Mouse (Mus musculus) liver, embryonic 11.5 days (tissue): ENCODE data around the gene Arxes2. TPM values are rescaled to one million over a fixed set of nuclear protein-coding genes. Genes with fewer than 3 reads are reported as not detected.
"Not testable (repeated sequence)": the region's sequence is repeated elsewhere in the genome, so short reads cannot be mapped to it uniquely, and the experiment has no call there.

Experiments
- ATAC-seq: fragments of 200-750 bp; cut with Nextera tagmentation; replicated peaks from 2 replicates; pipeline ENCODE4 v1.8.0; 2017; ENCODE audit warnings: moderate number of reproducible peaks, mild to moderate bottlenecking, moderate TSS enrichment, moderate library complexity; ENCODE audit not compliant: low FRiP score
- DNase-seq: peaks from one replicate; pipeline ENCODE4 v3.0.0-alpha.2; 2017; ENCODE audit warnings: low spot score
- H3K27ac ChIP-seq: fragments of 300-500 bp; sonication (generic); 2 replicates; pipeline ENCODE4 v1.5.1; 2014; ENCODE audit warnings: mild to moderate bottlenecking, low read depth, low read length, control low read depth
- H3K27me3 ChIP-seq: fragments of 300-500 bp; sonication (generic); replicated peaks from 2 replicates; pipeline ENCODE4 v1.6.1; 2014; ENCODE audit warnings: low read length, mixed read lengths; ENCODE audit not compliant: control insufficient read depth, insufficient read depth
- H3K36me3 ChIP-seq: fragments of 300-500 bp; sonication (generic); 2 replicates; pipeline ENCODE4 v1.6.1; 2014; ENCODE audit warnings: mild to moderate bottlenecking, low read length, moderate library complexity, mixed read lengths; ENCODE audit not compliant: control insufficient read depth, insufficient read depth
- H3K4me1 ChIP-seq: fragments of 300-500 bp; sonication (generic); replicated peaks from 2 replicates; pipeline ENCODE4 v1.6.1; 2014; ENCODE audit warnings: low read length, mixed read lengths; ENCODE audit not compliant: control insufficient read depth, insufficient read depth
- H3K4me2 ChIP-seq: fragments of 300-500 bp; sonication (generic); 2 replicates; pipeline ENCODE4 v1.6.1; 2014; ENCODE audit warnings: mild to moderate bottlenecking, control low read depth, moderate library complexity
- H3K4me3 ChIP-seq: fragments of 300-500 bp; sonication (generic); 2 replicates; pipeline ENCODE4 v1.5.1; 2014; ENCODE audit warnings: low read depth, low read length, control low read depth
- H3K9ac ChIP-seq: fragments of 300-500 bp; sonication (generic); 2 replicates; pipeline ENCODE4 v1.6.1; 2014; ENCODE audit warnings: low read depth, low read length, control low read depth
- H3K9me3 ChIP-seq: fragments of 300-500 bp; sonication (generic); 2 replicates; pipeline ENCODE4 v1.6.1; 2016; ENCODE audit warnings: low read length, inconsistent platforms, mixed read lengths; ENCODE audit not compliant: control insufficient read depth
- WGBS: fragments of 180-500 bp; shearing (Covaris S2); extraction: QIAGEN DNeasy Blood & Tissue Kit; methylation state at CpG from one replicate; pipeline ENCODE4 v1.1.7; 2014; 5-methylcytosine and 5-hydroxymethylcytosine counted together
- polyA plus RNA-seq: library from polyadenylated mRNA; unstranded; fragments of >200 nt; fragmentation: Nextera tagmentation; extraction: Ambion mirVana; gene quantifications from 2 replicates; pipeline ENCODE4 v1.2.1, GENCODE M21; 2014

Gene Arxes2
- polyA plus RNA-seq = 51.6 and 58.6 TPM in 2 replicates

DNA sequence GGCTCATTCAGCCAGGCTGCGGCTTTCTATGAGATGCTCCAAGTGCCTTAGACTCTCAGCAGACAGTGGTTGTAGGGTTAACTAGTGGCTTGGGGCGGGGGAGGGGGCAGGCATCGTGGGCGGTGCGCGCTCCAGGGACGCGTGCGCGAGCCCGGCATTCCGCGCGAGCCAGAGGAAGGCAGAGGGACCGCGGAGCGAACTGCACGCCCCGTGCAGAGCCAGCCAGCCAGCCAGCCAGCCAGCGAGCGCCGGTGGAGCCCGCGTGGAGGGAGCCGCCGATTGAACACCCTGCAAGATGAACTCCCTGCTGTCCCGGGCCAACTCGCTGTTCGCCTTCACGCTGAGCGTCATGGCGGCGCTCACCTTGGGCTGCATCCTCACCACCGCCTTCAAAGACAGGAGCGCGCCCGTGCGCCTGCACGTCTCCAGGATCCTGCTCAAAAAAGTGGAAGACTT is at the start of gene Arxes2:
Arxes2 (plus strand) TSS at position 161 of the 456 bp plus-strand sequence.
- peak; percentile 87 for ATAC-seq
- H3K27me3 ChIP-seq, H3K36me3 ChIP-seq, H3K4me1 ChIP-seq, H3K27ac ChIP-seq, H3K9ac ChIP-seq, DNase-seq, H3K9me3 ChIP-seq: not testable (repeated sequence)
- Histone ChIP-seq H3K4me2 (peak within 1 kb of the TSS; percentile 54), H3K4me3 (peak within 1 kb of the TSS; percentile 28)
- WGBS = 6% methylated on average over 11 of the region's 39 CpGs

DNA sequence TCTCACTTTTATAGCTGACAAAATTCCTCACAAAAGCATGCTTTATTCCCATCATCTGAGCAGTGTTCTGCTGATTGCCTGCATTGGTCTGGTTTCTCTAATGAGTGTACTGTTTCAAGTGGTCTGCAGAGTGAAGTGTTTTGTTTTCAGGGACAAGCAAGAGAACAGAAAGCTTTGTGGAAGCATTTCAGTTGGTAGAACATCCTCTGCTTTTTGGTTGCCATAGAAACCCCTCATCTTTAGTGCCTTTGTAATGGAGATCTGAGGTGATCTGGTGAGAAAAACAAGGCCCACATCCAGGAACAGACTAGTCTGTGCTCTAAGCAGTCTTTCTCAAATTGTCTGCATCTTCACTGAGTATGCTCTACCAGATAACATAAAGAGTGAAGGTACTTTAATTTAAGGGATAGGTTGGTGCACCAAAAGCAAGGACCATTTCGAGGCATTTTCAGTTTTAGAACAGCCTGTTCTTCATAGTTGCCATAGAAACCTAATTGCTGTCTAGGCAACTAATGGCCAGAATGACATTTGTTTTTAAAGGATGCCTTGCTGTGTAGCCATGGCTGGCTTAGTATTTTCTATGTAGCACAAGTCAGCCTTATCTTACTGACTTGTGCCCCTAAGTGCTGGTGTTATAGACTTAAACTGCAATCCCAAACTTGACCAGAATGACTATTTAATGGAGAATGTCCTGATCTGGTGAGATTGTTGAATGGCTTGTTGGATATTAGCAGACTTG is 44.8 kb upstream of the Arxes2 start:
- ATAC-seq (no peak), DNase-seq (no peak)
- Histone ChIP-seq H3K27ac (no peak overlapping the region), H3K9ac (no peak overlapping the region), H3K36me3 (no peaks in the 10 kb centered on the region), H3K27me3 (no peaks in the 10 kb centered on the region), H3K4me2 (no peak overlapping the region), H3K9me3 (no peaks in the 10 kb centered on the region), H3K4me1 (no peaks in the 10 kb centered on the region), H3K4me3 (no peak overlapping the region)
- 71% methylated on average over 1 of the region's 1 CpGs for WGBS

DNA sequence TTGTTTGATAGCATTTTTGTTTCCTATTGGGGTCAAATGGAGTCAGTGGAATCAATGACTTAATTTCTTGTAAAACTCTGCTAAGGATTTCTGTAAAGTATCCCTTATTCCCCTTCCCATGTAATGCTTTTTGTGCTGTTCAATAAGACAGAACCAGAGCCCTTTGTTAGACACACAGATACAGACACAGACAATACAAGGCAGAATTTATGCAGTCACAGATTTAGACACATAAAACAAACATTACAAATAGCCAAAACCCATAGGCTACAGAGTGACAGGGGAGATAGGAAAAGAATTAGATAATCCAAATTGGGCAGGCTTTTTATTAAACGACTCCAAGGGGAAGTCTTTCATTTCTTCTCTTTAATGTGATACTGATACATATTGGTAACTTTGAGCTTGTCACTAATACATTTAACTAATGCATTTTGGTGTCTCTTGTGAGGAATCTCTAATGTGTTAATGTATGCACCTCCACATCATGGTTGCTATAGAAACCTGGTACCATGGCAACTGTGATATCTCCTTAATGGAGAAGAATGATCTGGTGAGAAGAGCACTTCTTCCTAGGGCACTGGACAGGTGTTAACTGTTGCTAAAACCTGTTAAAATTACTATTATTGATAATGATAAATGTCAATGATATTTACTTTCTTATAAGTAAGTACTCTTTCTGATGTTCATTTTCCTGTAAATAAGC is 36.5 kb upstream of the Arxes2 start:
- Histone ChIP-seq H3K27ac (no peak overlapping the region), H3K9me3 (no peaks in the 10 kb centered on the region), H3K36me3 (no peaks in the 10 kb centered on the region), H3K9ac (no peak overlapping the region), H3K4me2 (no peak overlapping the region), H3K4me3 (no peak overlapping the region), H3K4me1 (no peaks in the 10 kb centered on the region), H3K27me3 (no peaks in the 10 kb centered on the region)
- 72% methylated on average over 1 of the region's 1 CpGs for WGBS
- no peak for ATAC-seq
- DNase-seq = no peak

- 82% methylated on average over 2 of the region's 2 CpGs for WGBS
- no peak overlapping the region for H3K4me2 ChIP-seq
Observed at GRCm38 (mm10) chrX:135957691-135958081, 35.9 kb upstream of the Arxes2 start.

DNA sequence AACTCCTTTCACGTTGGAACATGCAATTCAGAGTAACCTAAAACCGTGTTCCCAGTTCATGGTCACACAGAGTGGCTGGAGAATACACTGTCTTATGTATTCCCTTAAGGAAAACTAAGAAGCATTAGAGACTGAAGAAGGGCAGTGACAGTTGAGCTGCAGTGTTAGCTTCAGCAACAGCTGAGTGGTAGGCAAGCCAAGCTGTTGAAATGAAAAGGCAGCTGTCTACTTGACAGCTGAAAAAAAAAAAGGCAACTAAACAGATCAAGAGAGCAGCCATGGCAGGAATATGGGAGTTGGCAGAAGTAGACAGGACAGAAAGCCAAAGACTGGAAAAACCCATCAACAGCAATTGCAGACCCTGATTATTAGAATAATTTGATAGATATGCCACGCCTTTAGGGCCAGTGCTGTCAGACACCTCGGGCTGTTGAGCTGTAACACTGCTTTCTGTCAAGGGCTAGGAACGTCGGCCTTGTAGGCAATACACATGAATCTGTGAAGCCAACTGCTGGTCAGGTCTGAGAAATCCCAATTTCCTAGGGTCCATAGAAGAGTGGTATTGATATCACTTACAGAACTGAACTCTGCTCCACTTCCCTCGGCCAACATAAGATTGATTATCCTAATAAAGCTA is 34.9 kb upstream of the Arxes2 start:
- no peak overlapping the region for H3K27ac ChIP-seq
- no peaks in the 10 kb centered on the region for H3K27me3 ChIP-seq
- no peak overlapping the region for H3K9ac ChIP-seq
- H3K4me3 ChIP-seq = no peak overlapping the region
- DNase-seq = no peak
- ATAC-seq = no peak
- H3K4me2 ChIP-seq = no peak overlapping the region
- 79% methylated on average over 7 of the region's 7 CpGs for WGBS
- H3K36me3 ChIP-seq = no peaks in the 10 kb centered on the region
- no peaks in the 10 kb centered on the region for H3K9me3 ChIP-seq
- H3K4me1 ChIP-seq = no peaks in the 10 kb centered on the region

More at GRCm38 (mm10) chrX:135957691-135958081, 35.9 kb upstream of the Arxes2 start:
- Histone ChIP-seq H3K27me3 (no peaks in the 10 kb centered on the region), H3K4me1 (no peaks in the 10 kb centered on the region), H3K36me3 (no peaks in the 10 kb centered on the region), H3K4me3 (no peak overlapping the region), H3K27ac (no peak overlapping the region), H3K9ac (no peak overlapping the region), H3K9me3 (no peaks in the 10 kb centered on the region)
- ATAC-seq (no peak), DNase-seq (no peak)

DNA sequence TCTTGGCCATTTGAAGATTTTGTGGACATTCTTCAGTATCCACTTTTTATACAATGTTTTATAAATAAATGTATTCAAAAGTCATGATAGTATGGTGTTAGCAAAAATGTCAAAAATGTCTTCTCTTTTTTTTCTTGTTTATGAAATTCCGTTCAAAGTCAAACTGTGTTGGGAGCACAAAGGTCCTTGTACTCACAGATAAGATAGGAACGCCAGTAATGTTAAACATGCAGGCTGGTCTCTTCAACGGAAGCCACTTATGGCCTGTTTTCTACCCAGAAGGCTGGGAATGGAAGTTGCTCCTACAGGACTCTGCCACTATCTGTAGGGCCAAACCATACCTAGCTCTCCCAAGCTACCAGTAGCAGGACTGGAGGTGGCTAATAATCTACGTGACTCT is 34.1 kb upstream of the Arxes2 start:
- no peaks in the 10 kb centered on the region for H3K27me3 ChIP-seq
- DNase-seq = no peak
- 70% methylated on average over 4 of the region's 4 CpGs for WGBS

DNA sequence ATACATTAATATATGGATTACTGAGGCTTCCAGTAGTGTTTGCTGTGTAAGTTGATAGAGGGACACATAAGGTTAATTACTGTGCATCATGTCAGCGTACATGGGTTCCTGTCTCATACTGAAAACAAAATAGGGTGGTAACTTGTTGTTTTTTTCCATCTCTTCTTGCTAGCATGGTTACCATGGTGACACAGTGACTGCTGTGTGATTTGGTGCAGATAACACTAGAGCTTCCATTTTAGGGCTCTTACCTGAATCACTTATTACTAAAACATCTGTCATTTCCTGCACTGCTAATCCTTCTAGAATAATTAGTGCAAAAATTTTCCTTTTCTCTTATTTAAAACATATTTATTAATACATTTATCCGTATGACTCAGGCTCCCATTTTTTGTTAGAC is 31.3 kb upstream of the Arxes2 start:
- Histone ChIP-seq H3K27me3 (no peaks in the 10 kb centered on the region), H3K9ac (no peak overlapping the region), H3K27ac (no peak overlapping the region), H3K4me3 (no peak overlapping the region), H3K36me3 (no peaks in the 10 kb centered on the region), H3K4me1 (no peaks in the 10 kb centered on the region), H3K9me3 (no peaks in the 10 kb centered on the region), H3K4me2 (no peak overlapping the region)
- WGBS = 73% methylated on average over 2 of the region's 2 CpGs
- ATAC-seq (no peak), DNase-seq (no peak)

More for the DNA sequence above, 34.1 kb upstream of the Arxes2 start:
- Histone ChIP-seq H3K36me3 (no peaks in the 10 kb centered on the region), H3K9me3 (no peaks in the 10 kb centered on the region), H3K4me3 (no peak overlapping the region), H3K4me1 (no peaks in the 10 kb centered on the region), H3K9ac (no peak overlapping the region), H3K4me2 (no peak overlapping the region), H3K27ac (no peak overlapping the region)
- no peak for ATAC-seq

- H3K27me3 ChIP-seq = no peaks in the 10 kb centered on the region
- no peak overlapping the region for H3K4me2 ChIP-seq
- no peaks in the 10 kb centered on the region for H3K36me3 ChIP-seq
- no peak overlapping the region for H3K9ac ChIP-seq
- H3K9me3 ChIP-seq = no peaks in the 10 kb centered on the region
- no peak for DNase-seq
- no peak overlapping the region for H3K27ac ChIP-seq
- no peaks in the 10 kb centered on the region for H3K4me1 ChIP-seq
- no peak overlapping the region for H3K4me3 ChIP-seq
- 61% methylated on average over 6 of the region's 6 CpGs for WGBS
- no peak for ATAC-seq
Observed at GRCm38 (mm10) chrX:135963130-135963529, 30.5 kb upstream of the Arxes2 start.
